Mouse (Mus musculus) ES-Bruce4 (cell line): Measurements from ENCODE around the gene Ttk. TPM values are rescaled to one million over a fixed set of nuclear protein-coding genes. Genes with fewer than 3 reads are reported as not detected.

Experiments
- H3K27ac ChIP-seq: 2 replicates; pipeline ENCODE4 v1.5.1; 2012; ENCODE audit warnings: low read length, inconsistent platforms; ENCODE audit not compliant: insufficient read depth
- H3K27me3 ChIP-seq: 2 replicates; pipeline ENCODE4 v1.6.1; 2012; ENCODE audit warnings: mild to moderate bottlenecking, low read length, inconsistent platforms; ENCODE audit not compliant: control insufficient read depth, poor library complexity, insufficient read depth, severe bottlenecking
- H3K36me3 ChIP-seq: 2 replicates; pipeline ENCODE4 v1.6.1; 2012; ENCODE audit warnings: inconsistent platforms, mild to moderate bottlenecking, low read length, moderate library complexity; ENCODE audit not compliant: control insufficient read depth, poor library complexity, insufficient read depth, severe bottlenecking
- H3K4me1 ChIP-seq: one replicate; pipeline ENCODE4 v1.8.1; 2011; ENCODE audit warnings: low read length; ENCODE audit not compliant: control insufficient read depth, insufficient read depth
- H3K4me3 ChIP-seq: 2 replicates; pipeline ENCODE4 v1.5.1; 2011; ENCODE audit warnings: low read depth, mild to moderate bottlenecking, low read length
- H3K9ac ChIP-seq: 2 replicates; pipeline ENCODE4 v1.6.1; 2012; ENCODE audit warnings: low read depth, mild to moderate bottlenecking, inconsistent platforms; ENCODE audit not compliant: poor library complexity, severe bottlenecking
- H3K9me3 ChIP-seq: replicated peaks from 2 replicates; pipeline ENCODE4 v1.6.1; 2012; ENCODE audit warnings: mild to moderate bottlenecking, low read length, inconsistent platforms; ENCODE audit not compliant: control insufficient read depth, poor library complexity, insufficient read depth, severe bottlenecking
- CTCF ChIP-seq: IDR thresholded peaks from one replicate; pipeline ENCODE4 v1.8.1; 2011; ENCODE audit warnings: low read depth, low read length
- EP300 ChIP-seq: IDR thresholded peaks from 2 replicates; pipeline ENCODE4 v1.6.1; 2011; ENCODE audit warnings: low read depth, low read length; ENCODE audit not compliant: insufficient read depth
- POLR2A ChIP-seq: IDR thresholded peaks from one replicate; pipeline ENCODE4 v1.8.1; 2011; ENCODE audit warnings: low read length; ENCODE audit not compliant: insufficient read depth
- polyA plus RNA-seq: library from polyadenylated mRNA; stranded (reverse); fragments of >200 nt; gene quantifications from 2 replicates; pipeline ENCODE4 v1.2.4, GENCODE M21; 2011; ENCODE audit warnings: low read depth; ENCODE audit not compliant: missing spikeins, insufficient read depth, insufficient read length

Ttk gene
- polyA plus RNA-seq, 1 experiment, result 82.1 TPM

DNA sequence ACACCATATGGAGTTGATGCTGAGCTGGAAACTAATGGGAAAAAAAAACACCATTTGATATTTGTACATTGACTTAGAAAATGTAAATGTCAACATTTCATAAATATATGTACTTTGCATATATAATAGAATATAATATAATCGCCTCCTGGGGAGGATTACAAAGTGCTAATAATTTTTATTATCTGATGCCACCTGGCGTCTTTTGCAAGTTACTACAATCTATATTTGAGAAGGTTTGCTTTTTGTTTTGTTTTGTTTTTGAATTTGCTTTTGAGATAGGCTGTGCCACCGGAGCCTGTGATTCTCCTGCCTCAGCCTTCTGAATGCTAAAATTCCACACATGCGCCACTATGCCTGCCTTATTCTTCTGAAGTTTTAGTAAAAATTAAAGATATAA is 71.3 kb downstream of the Ttk start:
- Histone ChIP-seq H3K27me3 (no peaks in the 10 kb centered on the region), H3K4me3 (no peak overlapping the region), H3K4me1 (no peaks in the 10 kb centered on the region), H3K36me3 (no peaks in the 10 kb centered on the region), H3K27ac (no peak overlapping the region), H3K9ac (no peak overlapping the region), H3K9me3 (no peaks in the 10 kb centered on the region)
- TF ChIP-seq POLR2A (no peak), CTCF (no peak), EP300 (no peak)

DNA sequence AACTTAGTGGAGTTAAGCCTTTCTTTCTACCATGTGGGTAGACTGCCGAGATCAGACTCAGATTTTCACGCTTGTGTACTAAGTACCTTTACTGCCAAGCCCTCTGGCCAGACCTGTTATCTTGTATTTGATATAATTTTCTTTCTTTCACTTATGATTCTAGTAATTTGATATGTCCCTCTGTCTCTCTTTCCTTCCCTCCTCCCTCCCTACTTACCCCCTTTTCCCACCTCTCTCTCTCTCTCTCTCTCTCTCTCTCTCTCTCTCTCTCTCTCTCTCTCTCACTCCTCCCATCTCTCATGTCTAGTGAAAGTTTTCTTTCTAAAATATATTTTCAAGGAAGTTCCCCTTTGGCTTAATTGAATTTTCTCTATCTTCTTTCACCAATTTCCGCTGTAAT is 72.5 kb downstream of the Ttk start:
- Histone ChIP-seq H3K27ac (no peak overlapping the region), H3K9ac (no peak overlapping the region), H3K36me3 (no peaks in the 10 kb centered on the region), H3K9me3 (no peaks in the 10 kb centered on the region), H3K4me1 (no peaks in the 10 kb centered on the region), H3K27me3 (no peaks in the 10 kb centered on the region), H3K4me3 (no peak overlapping the region)
- TF ChIP-seq CTCF, result no peak
- no peak for TF ChIP-seq EP300
- TF ChIP-seq POLR2A, result no peak

DNA sequence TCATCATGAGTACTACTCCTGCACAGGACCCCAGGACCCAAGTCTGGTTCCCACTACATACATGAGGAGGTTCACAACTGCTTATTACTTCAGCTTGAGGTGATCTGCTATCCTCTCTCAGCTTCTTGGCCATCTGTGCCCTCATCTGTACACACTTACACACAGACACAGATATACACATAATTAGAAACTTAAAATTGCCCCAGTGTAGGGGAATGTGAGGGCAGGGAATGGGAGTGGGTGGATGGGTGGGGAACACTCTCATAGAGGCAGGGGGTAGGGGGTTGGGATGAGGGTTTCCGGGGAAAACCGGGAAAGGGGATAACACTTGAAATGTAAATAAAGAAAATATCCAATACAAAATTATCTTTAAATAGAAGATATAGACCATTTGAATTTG is 75.3 kb downstream of the Ttk start:
- Histone ChIP-seq H3K27me3 (no peaks in the 10 kb centered on the region), H3K4me1 (no peaks in the 10 kb centered on the region), H3K9me3 (no peaks in the 10 kb centered on the region), H3K27ac (no peak overlapping the region), H3K4me3 (no peak overlapping the region), H3K36me3 (no peaks in the 10 kb centered on the region), H3K9ac (no peak overlapping the region)
- no peak for TF ChIP-seq POLR2A
- TF ChIP-seq CTCF, result no peak
- no peak for TF ChIP-seq EP300

GRCm38 (mm10) chr9:83910926-83911325 is 76.4 kb downstream of the Ttk start:
- Histone ChIP-seq H3K4me3 (no peak overlapping the region), H3K27me3 (no peaks in the 10 kb centered on the region), H3K27ac (no peak overlapping the region), H3K9me3 (no peaks in the 10 kb centered on the region), H3K9ac (no peak overlapping the region), H3K4me1 (no peaks in the 10 kb centered on the region), H3K36me3 (no peaks in the 10 kb centered on the region)
- TF ChIP-seq POLR2A, result no peak
- TF ChIP-seq EP300, result no peak
- no peak for TF ChIP-seq CTCF

Other genes starting within 250 kb of the Ttk start
- 4.8 and 5.0 TPM in 2 replicates for gene Elovl4, start 28.4 kb upstream of the Ttk start, polyA plus RNA-seq
- gene Bckdhb, start 90.5 kb downstream of the Ttk start, polyA plus RNA-seq, result 35.4 and 41.7 TPM in 2 replicates